Mouse (Mus musculus) bone marrow macrophage, adult 2 months (primary cell): ENCODE data around the gene Socs3.

Experiments
- CTCF ChIP-seq: IDR thresholded peaks from 2 replicates; pipeline ENCODE4 v1.5.1; 2012; ENCODE audit warnings: low read depth, mild to moderate bottlenecking, low read length, moderate library complexity
- POLR2A ChIP-seq: IDR thresholded peaks from 2 replicates; pipeline ENCODE4 v1.6.1; 2012; ENCODE audit warnings: mild to moderate bottlenecking, low read depth, low read length, borderline replicate concordance

DNA sequence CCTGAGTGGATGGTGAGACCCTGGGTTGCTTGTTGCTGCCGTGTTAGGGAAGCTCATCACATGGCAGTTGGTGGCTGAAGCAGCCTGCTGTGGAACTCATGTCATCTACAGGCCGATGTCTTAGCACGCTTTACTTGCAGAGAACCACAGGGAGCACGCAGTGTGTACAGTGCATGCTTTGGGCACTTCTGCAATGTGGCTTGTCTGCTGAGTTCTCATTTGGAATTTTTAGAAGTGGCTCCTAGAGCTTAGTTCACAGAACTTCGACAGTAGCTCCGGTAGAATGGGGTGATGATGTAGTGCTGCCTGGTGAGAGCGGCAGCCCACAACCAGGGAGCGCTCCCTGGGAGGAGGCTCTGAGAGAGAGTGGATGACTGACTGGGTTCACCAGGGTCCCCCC, 39.0 kb upstream of the Socs3 start:
- TF ChIP-seq POLR2A (no peak), CTCF (no peak)
